Mouse (Mus musculus) embryonic facial prominence, embryonic 15.5 days (tissue): ENCODE measurements around the gene Gpcpd1. TPM values are rescaled to one million over a fixed set of nuclear protein-coding genes. Genes with fewer than 3 reads are reported as not detected.
A peak's percentile ranks its signal among the peaks of the same experiment; 100 is the strongest.

Experiments used
- ATAC-seq: fragments of 200-750 bp; cut with Nextera tagmentation; 2 replicates; pipeline ENCODE4 v1.8.0; 2017; ENCODE audit warnings: low read depth, moderate TSS enrichment; ENCODE audit not compliant: insufficient number of reproducible peaks, low FRiP score, low TSS enrichment
- H3K27ac ChIP-seq: fragments of 300-500 bp; sonication (generic); replicated peaks from 2 replicates; pipeline ENCODE4 v1.5.1; 2015; ENCODE audit warnings: mild to moderate bottlenecking, inconsistent platforms
- H3K27me3 ChIP-seq: fragments of 300-500 bp; sonication (generic); 2 replicates; pipeline ENCODE4 v1.6.1; 2015; ENCODE audit warnings: inconsistent platforms
- H3K36me3 ChIP-seq: fragments of 300-500 bp; sonication (generic); 2 replicates; pipeline ENCODE4 v1.6.1; 2015; ENCODE audit warnings: mild to moderate bottlenecking, inconsistent platforms
- H3K4me1 ChIP-seq: fragments of 300-500 bp; sonication (generic); 2 replicates; pipeline ENCODE4 v1.6.1; 2015; ENCODE audit warnings: inconsistent platforms
- H3K4me2 ChIP-seq: fragments of 300-500 bp; sonication (generic); replicated peaks from 2 replicates; pipeline ENCODE4 v1.6.1; 2015; ENCODE audit warnings: mild to moderate bottlenecking, inconsistent platforms
- H3K4me3 ChIP-seq: fragments of 300-500 bp; sonication (generic); replicated peaks from 2 replicates; pipeline ENCODE4 v1.5.1; 2015; ENCODE audit warnings: mild to moderate bottlenecking, inconsistent platforms
- H3K9ac ChIP-seq: fragments of 300-500 bp; sonication (generic); 2 replicates; pipeline ENCODE4 v1.6.1; 2015; ENCODE audit warnings: inconsistent platforms
- H3K9me3 ChIP-seq: fragments of 300-500 bp; sonication (generic); replicated peaks from 2 replicates; pipeline ENCODE4 v1.6.1; 2016; ENCODE audit warnings: inconsistent platforms
- WGBS: fragments of 180-500 bp; shearing (Covaris S2); methylation state at CpG from one replicate; pipeline ENCODE4 v1.1.7; 2015; 5-methylcytosine and 5-hydroxymethylcytosine counted together
- polyA plus RNA-seq: library from polyadenylated mRNA; unstranded; fragments of >200 nt; fragmentation: Nextera tagmentation; extraction: Ambion mirVana; gene quantifications from 2 replicates; pipeline ENCODE4 v1.2.1, GENCODE M21; 2015

Gpcpd1 gene
- polyA plus RNA-seq, 1 experiment from 2014 or later: 48.3 TPM

GRCm38 (mm10) chr2:132572651-132573050, 14.9 kb downstream of the Gpcpd1 start:
- no peak overlapping the region for H3K9ac ChIP-seq
- H3K4me3 ChIP-seq: no peak overlapping the region
- H3K27ac ChIP-seq: no peak overlapping the region
- H3K36me3 ChIP-seq: peaks cover 18% of the 10 kb centered on the region
- 99% methylated on average over 3 of the region's 3 CpGs for WGBS
- peaks cover 13% of the 10 kb centered on the region for H3K4me1 ChIP-seq
- no peak for ATAC-seq
- no peaks in the 10 kb centered on the region for H3K27me3 ChIP-seq
- no peaks in the 10 kb centered on the region for H3K9me3 ChIP-seq
- no peak overlapping the region for H3K4me2 ChIP-seq

GRCm38 (mm10) chr2:132571301-132571700, 16.2 kb downstream of the Gpcpd1 start:
- 92% methylated on average over 2 of the region's 2 CpGs for whole genome bisulfite sequencing
- H3K9ac ChIP-seq: no peak overlapping the region
- H3K4me3 ChIP-seq: no peak overlapping the region
- H3K9me3 ChIP-seq: no peaks in the 10 kb centered on the region
- peaks cover 7% of the 10 kb centered on the region for H3K4me1 ChIP-seq
- no peak overlapping the region for H3K27ac ChIP-seq
- no peak for ATAC-seq
- no peak overlapping the region for H3K4me2 ChIP-seq
- H3K36me3 ChIP-seq: peaks cover 32% of the 10 kb centered on the region
- no peaks in the 10 kb centered on the region for H3K27me3 ChIP-seq

- Histone ChIP-seq H3K36me3 (peaks cover 36% of the 10 kb centered on the region), H3K9me3 (no peaks in the 10 kb centered on the region), H3K27ac (no peak overlapping the region), H3K9ac (no peak overlapping the region), H3K27me3 (no peaks in the 10 kb centered on the region), H3K4me1 (peaks cover 3% of the 10 kb centered on the region), H3K4me3 (no peak overlapping the region), H3K4me2 (no peak overlapping the region)
- no peak for ATAC-seq
Measured at GRCm38 (mm10) chr2:132570869-132571268, 16.7 kb downstream of the Gpcpd1 start.

GRCm38 (mm10) chr2:132569686-132570085, 17.8 kb downstream of the Gpcpd1 start:
- H3K27me3 ChIP-seq: no peaks in the 10 kb centered on the region
- no peaks in the 10 kb centered on the region for H3K9me3 ChIP-seq
- no peak overlapping the region for H3K4me2 ChIP-seq
- no peak overlapping the region for H3K27ac ChIP-seq
- no peak for ATAC-seq
- H3K4me3 ChIP-seq: no peak overlapping the region
- WGBS: 93% methylated on average over 6 of the region's 6 CpGs
- no peaks in the 10 kb centered on the region for H3K4me1 ChIP-seq
- H3K9ac ChIP-seq: no peak overlapping the region
- peaks cover 46% of the 10 kb centered on the region for H3K36me3 ChIP-seq

GRCm38 (mm10) chr2:132567414-132567813, 20.1 kb downstream of the Gpcpd1 start:
- Histone ChIP-seq H3K4me1 (no peaks in the 10 kb centered on the region), H3K9ac (no peak overlapping the region), H3K36me3 (peaks cover 57% of the 10 kb centered on the region), H3K27me3 (no peaks in the 10 kb centered on the region), H3K4me2 (no peak overlapping the region), H3K9me3 (no peaks in the 10 kb centered on the region), H3K4me3 (no peak overlapping the region), H3K27ac (no peak overlapping the region)
- ATAC-seq: no peak
- 87% methylated on average over 2 of the region's 2 CpGs for WGBS

- no peak for ATAC-seq
- no peaks in the 10 kb centered on the region for H3K4me1 ChIP-seq
- no peak overlapping the region for H3K27ac ChIP-seq
- no peak overlapping the region for H3K9ac ChIP-seq
- no peaks in the 10 kb centered on the region for H3K9me3 ChIP-seq
- H3K4me2 ChIP-seq: no peak overlapping the region
- H3K36me3 ChIP-seq: peaks cover 30% of the 10 kb centered on the region
- no peaks in the 10 kb centered on the region for H3K27me3 ChIP-seq
- H3K4me3 ChIP-seq: no peak overlapping the region
- 95% methylated on average over 4 of the region's 4 CpGs for WGBS
Measured at GRCm38 (mm10) chr2:132561860-132562259, 25.7 kb downstream of the Gpcpd1 start.

GRCm38 (mm10) chr2:132527864-132528263, 59.7 kb downstream of the Gpcpd1 start:
- Histone ChIP-seq H3K4me3 (no peak overlapping the region), H3K9ac (no peak overlapping the region), H3K9me3 (no peaks in the 10 kb centered on the region), H3K4me2 (no peak overlapping the region), H3K27ac (no peak overlapping the region), H3K4me1 (peaks cover 4% of the 10 kb centered on the region; the same call in 1 of the 2 replicates), H3K36me3 (peaks cover 25% of the 10 kb centered on the region), H3K27me3 (no peaks in the 10 kb centered on the region)
- 50% methylated on average over 1 of the region's 1 CpGs for WGBS
- ATAC-seq: no peak

GRCm38 (mm10) chr2:132526894-132527532, 60.5 kb downstream of the Gpcpd1 start:
- Histone ChIP-seq H3K9me3 (no peaks in the 10 kb centered on the region), H3K4me1 (peaks cover 4% of the 10 kb centered on the region; the same call in 1 of the 2 replicates), H3K36me3 (peaks cover 23% of the 10 kb centered on the region), H3K9ac (no peak overlapping the region), H3K27me3 (no peaks in the 10 kb centered on the region), H3K27ac (no peak overlapping the region), H3K4me3 (no peak overlapping the region), H3K4me2 (no peak overlapping the region)
- peak; percentile 43; the same call in 1 of the 2 replicates for ATAC-seq
- WGBS: 64% methylated on average over 10 of the region's 10 CpGs

GRCm38 (mm10) chr2:132526110-132526509, 61.4 kb downstream of the Gpcpd1 start:
- Histone ChIP-seq H3K27ac (no peak overlapping the region), H3K4me1 (peaks cover 4% of the 10 kb centered on the region; the same call in 1 of the 2 replicates), H3K36me3 (peaks cover 16% of the 10 kb centered on the region), H3K4me2 (no peak overlapping the region), H3K9ac (no peak overlapping the region), H3K9me3 (no peaks in the 10 kb centered on the region), H3K27me3 (no peaks in the 10 kb centered on the region), H3K4me3 (no peak overlapping the region)
- no peak for ATAC-seq
- WGBS: 23% methylated on average over 4 of the region's 4 CpGs

- 65% methylated on average over 18 of the region's 18 CpGs for WGBS
Measured at GRCm38 (mm10) chr2:132518021-132518901, 69.3 kb downstream of the Gpcpd1 start.

GRCm38 (mm10) chr2:132517194-132517836, 70.2 kb downstream of the Gpcpd1 start:
- H3K9ac ChIP-seq: no peak overlapping the region
- ATAC-seq: no peak
- no peak overlapping the region for H3K27ac ChIP-seq
- 64% methylated on average over 6 of the region's 6 CpGs for WGBS
- no peak overlapping the region for H3K4me3 ChIP-seq
- H3K4me2 ChIP-seq: no peak overlapping the region
- peaks cover 13% of the 10 kb centered on the region for H3K4me1 ChIP-seq
- no peaks in the 10 kb centered on the region for H3K27me3 ChIP-seq
- no peaks in the 10 kb centered on the region for H3K36me3 ChIP-seq
- H3K9me3 ChIP-seq: no peaks in the 10 kb centered on the region

More at GRCm38 (mm10) chr2:132518021-132518901, 69.3 kb downstream of the Gpcpd1 start:
- Histone ChIP-seq H3K4me1 (peaks cover 6% of the 10 kb centered on the region; the same call in 1 of the 2 replicates), H3K9me3 (no peaks in the 10 kb centered on the region), H3K4me2 (no peak overlapping the region), H3K36me3 (no peaks in the 10 kb centered on the region), H3K27ac (no peak overlapping the region), H3K27me3 (no peaks in the 10 kb centered on the region), H3K4me3 (no peak overlapping the region), H3K9ac (no peak overlapping the region)
- ATAC-seq: no peak
